Mouse (Mus musculus) neural tube, embryonic 11.5 days (tissue): ENCODE measurements around the gene Agfg1. TPM values are rescaled to one million over a fixed set of nuclear protein-coding genes. Genes with fewer than 3 reads are reported as not detected.
"Not testable (repeated sequence)": the region's sequence is repeated elsewhere in the genome, so short reads cannot be mapped to it uniquely, and the experiment has no call there.

Source experiments
- ATAC-seq: fragments of 200-750 bp; cut with Nextera tagmentation; 2 replicates; pipeline ENCODE4 v1.8.0; 2017; ENCODE audit warnings: moderate number of reproducible peaks, mild to moderate bottlenecking, moderate TSS enrichment, moderate library complexity; ENCODE audit not compliant: insufficient read depth, low FRiP score, low TSS enrichment
- DNase-seq: peaks from one replicate; pipeline ENCODE4 v3.0.0-alpha.2; 2015; ENCODE audit warnings: low spot score
- H3K27ac ChIP-seq: fragments of 300-500 bp; sonication (generic); 2 replicates; pipeline ENCODE4 v1.5.1; 2014; ENCODE audit warnings: low read depth, mild to moderate bottlenecking, low read length
- H3K27me3 ChIP-seq: fragments of 300-500 bp; sonication (generic); 2 replicates; pipeline ENCODE4 v1.6.1; 2014; ENCODE audit warnings: mild to moderate bottlenecking, low read length, mixed read lengths; ENCODE audit not compliant: control insufficient read depth, insufficient read depth
- H3K36me3 ChIP-seq: fragments of 300-500 bp; sonication (generic); 2 replicates; pipeline ENCODE4 v1.6.1; 2014; ENCODE audit warnings: mild to moderate bottlenecking, low read length, moderate library complexity, mixed read lengths; ENCODE audit not compliant: control insufficient read depth, insufficient read depth
- H3K4me1 ChIP-seq: fragments of 300-500 bp; sonication (generic); 2 replicates; pipeline ENCODE4 v1.6.1; 2014; ENCODE audit warnings: low read length, mixed read lengths; ENCODE audit not compliant: control insufficient read depth, insufficient read depth
- H3K4me2 ChIP-seq: fragments of 300-500 bp; sonication (generic); 2 replicates; pipeline ENCODE4 v1.6.1; 2014; ENCODE audit warnings: low read depth, mild to moderate bottlenecking, moderate library complexity
- H3K4me3 ChIP-seq: fragments of 300-500 bp; sonication (generic); 2 replicates; pipeline ENCODE4 v1.5.1; 2014; ENCODE audit warnings: low read depth, low read length
- H3K9ac ChIP-seq: fragments of 300-500 bp; sonication (generic); 2 replicates; pipeline ENCODE4 v1.6.1; 2014; ENCODE audit warnings: mild to moderate bottlenecking, low read length
- H3K9me3 ChIP-seq: fragments of 300-500 bp; sonication (generic); 2 replicates; pipeline ENCODE4 v1.6.1; 2016; ENCODE audit warnings: low read length; ENCODE audit not compliant: control insufficient read depth
- WGBS: fragments of 180-500 bp; shearing (Covaris S2); extraction: QIAGEN DNeasy Blood & Tissue Kit; methylation state at CpG from one replicate; pipeline ENCODE4 v1.1.7; 2014; 5-methylcytosine and 5-hydroxymethylcytosine counted together
- microRNA-seq: library from miRNA; unstranded; fragments of <30 nt; microRNA quantifications from one replicate; pipeline ENCODE4, GENCODE M21; 2016
- polyA plus RNA-seq: library from polyadenylated mRNA; unstranded; fragments of >200 nt; fragmentation: Nextera tagmentation; extraction: Ambion mirVana; gene quantifications from 2 replicates; pipeline ENCODE4 v1.2.1, GENCODE M21; 2014

Agfg1 gene
- polyA plus RNA-seq, 1 experiment from 2014 or later: 58.4 TPM

DNA sequence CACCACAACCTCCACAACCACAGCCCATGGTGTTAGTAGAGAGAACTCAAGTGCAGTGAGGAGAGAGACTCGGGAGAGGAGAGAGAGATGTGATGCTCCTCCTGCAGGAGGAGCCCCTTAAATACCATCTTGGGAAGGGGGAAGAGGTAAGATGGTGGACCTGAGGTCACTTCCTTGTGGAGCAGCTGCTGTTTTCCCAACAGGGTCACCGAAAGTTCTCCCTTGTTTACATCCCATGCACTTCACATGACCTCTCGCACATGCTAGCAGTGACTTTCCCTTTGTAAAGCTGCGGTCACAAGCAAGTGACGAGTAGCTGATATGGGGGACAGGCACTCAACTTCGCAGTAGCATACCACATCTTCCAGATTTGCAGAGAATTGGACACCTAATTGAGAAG is 104.0 kb downstream of the Agfg1 start, which contains the start of gene A030003K21Rik:
TSS of gene A030003K21Rik (minus strand) at position 94 of the 400 bp plus-strand sequence.
- no CpG with 5 or more reads among the region's 6 CpGs for WGBS

DNA sequence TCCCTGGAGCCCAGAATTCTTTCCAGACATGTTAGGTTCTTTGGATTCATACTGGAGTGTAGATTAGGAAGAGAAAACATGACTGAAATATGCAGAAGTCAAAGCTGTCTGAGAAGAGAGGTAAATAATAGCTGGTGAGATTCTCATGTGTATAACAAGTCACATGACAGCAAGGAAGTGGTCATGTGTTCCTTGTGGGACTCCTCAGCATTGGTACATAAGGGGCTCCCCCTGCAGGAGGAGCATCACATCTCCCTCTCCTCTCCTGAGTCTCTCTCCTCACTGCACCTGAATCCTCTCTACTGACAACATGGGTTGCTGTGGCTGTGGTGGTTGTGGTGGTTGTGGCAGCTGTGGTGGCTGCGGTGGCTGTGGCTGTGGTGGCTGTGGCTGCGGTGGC is 106.7 kb downstream of the Agfg1 start:
- not testable (repeated sequence) for H3K27ac ChIP-seq, H3K36me3 ChIP-seq, ATAC-seq, H3K9me3 ChIP-seq, H3K4me3 ChIP-seq, H3K9ac ChIP-seq, H3K4me1 ChIP-seq, H3K27me3 ChIP-seq, H3K4me2 ChIP-seq, DNase-seq
- 100% methylated on average over 2 of the region's 2 CpGs for WGBS

More for the DNA sequence above, 104.0 kb downstream of the Agfg1 start, which contains the start of gene A030003K21Rik:
- H3K27ac ChIP-seq, H3K9ac ChIP-seq, H3K9me3 ChIP-seq, H3K4me3 ChIP-seq, H3K27me3 ChIP-seq, H3K4me2 ChIP-seq, ATAC-seq, H3K36me3 ChIP-seq, DNase-seq, H3K4me1 ChIP-seq: not testable (repeated sequence)

DNA sequence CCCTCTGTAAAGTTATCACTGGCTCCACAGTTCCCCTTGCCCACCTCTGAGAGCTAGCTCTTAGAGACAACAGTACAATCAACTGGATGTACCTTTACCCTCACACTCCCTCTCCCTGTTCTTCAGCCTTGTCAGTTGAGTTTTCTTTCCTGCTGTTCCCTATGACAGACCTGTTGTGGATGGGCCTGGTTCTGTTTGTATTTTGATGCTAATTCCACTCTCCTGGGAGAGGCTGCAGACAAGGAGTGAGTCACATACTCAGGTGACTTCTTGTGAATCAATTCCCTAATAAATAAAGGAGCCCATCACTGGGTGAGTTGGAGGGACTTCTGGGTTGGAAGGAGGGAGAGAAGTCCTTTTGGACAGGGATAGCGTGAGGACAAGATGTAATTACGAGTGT is 109.3 kb downstream of the Agfg1 start:
- Histone ChIP-seq H3K4me1 (no peaks in the 10 kb centered on the region), H3K27ac (no peak overlapping the region), H3K9ac (no peak overlapping the region), H3K4me2 (no peak overlapping the region), H3K36me3 (no peaks in the 10 kb centered on the region), H3K9me3 (no peaks in the 10 kb centered on the region), H3K4me3 (no peak overlapping the region), H3K27me3 (no peaks in the 10 kb centered on the region)
- ATAC-seq (no peak), DNase-seq (no peak)
- 90% methylated on average over 2 of the region's 2 CpGs for WGBS

Small RNA genes within 50 kb of the gene (microRNA-seq; reads per million reads assigned to microRNA genes)
- not detected for gene Gm22396

Other genes with a start within 250 kb of the Agfg1 start
- gene Mff, start 114.6 kb upstream of the Agfg1 start, polyA plus RNA-seq: 278 and 290 TPM in 2 replicates
- 0.28 TPM in 1 of 2 replicates, not detected in the other for gene Tm4sf20, start 71.0 kb upstream of the Agfg1 start, polyA plus RNA-seq
- gene Gm47791, start 68.2 kb upstream of the Agfg1 start, polyA plus RNA-seq: not detected in 2 replicates
- gene A030005L19Rik, start 73.8 kb downstream of the Agfg1 start, polyA plus RNA-seq: not detected in 2 replicates
- not detected in 2 replicates for gene A030014E15Rik, start 85.4 kb downstream of the Agfg1 start, polyA plus RNA-seq
- gene Gm6217, start 91.9 kb downstream of the Agfg1 start, polyA plus RNA-seq: not detected in 2 replicates
- gene A030003K21Rik, start 103.9 kb downstream of the Agfg1 start, polyA plus RNA-seq: not detected in 2 replicates
- gene Gm7544, start 116.5 kb downstream of the Agfg1 start, polyA plus RNA-seq: not detected in 2 replicates
- not detected in 2 replicates for gene Gm47955, start 120.8 kb downstream of the Agfg1 start, polyA plus RNA-seq
- gene Gm47959, start 161.1 kb downstream of the Agfg1 start, polyA plus RNA-seq: not detected in 2 replicates
- gene Slc19a3, start 199.0 kb downstream of the Agfg1 start, polyA plus RNA-seq: 0.41 and 0.72 TPM in 2 replicates
- not detected in 2 replicates for gene Krtap28-10, start 203.0 kb downstream of the Agfg1 start, polyA plus RNA-seq
- not detected in 2 replicates for gene Gm47969, start 205.4 kb downstream of the Agfg1 start, polyA plus RNA-seq
- not detected in 2 replicates for gene A030005K14Rik, start 219.9 kb downstream of the Agfg1 start, polyA plus RNA-seq
- gene Krtap28-13, start 221.4 kb downstream of the Agfg1 start, polyA plus RNA-seq: not detected in 2 replicates